Mouse (Mus musculus) common myeloid progenitor, adult 5-6 weeks (primary cell): Measurements from ENCODE around the gene Gm1673. TPM values are rescaled to one million over a fixed set of nuclear protein-coding genes. Genes with fewer than 3 reads are reported as not detected.
"Not testable (repeated sequence)": the region's sequence is repeated elsewhere in the genome, so short reads cannot be mapped to it uniquely, and the experiment has no call there.

Source experiments
- ATAC-seq: replicated peaks from 2 replicates; pipeline ENCODE4 v1.8.0; 2016; ENCODE audit warnings: low read depth, mild to moderate bottlenecking, moderate TSS enrichment, inconsistent platforms; ENCODE audit not compliant: poor library complexity, severe bottlenecking
- total RNA-seq: library from RNA; stranded (forward); fragments of 200-1000, 187-1606 nt; gene quantifications from 2 replicates; pipeline ENCODE4 v1.2.3, GENCODE M21; 2017

Gm1673 gene
- 3.2 TPM in 1 of 2 replicates, not detected in the other for total RNA-seq

GRCm38 (mm10) chr5:33983309-33984121 is at the start of gene Gm1673:
Gene Gm1673 (plus strand): TSS chr5:33983433.
- ATAC-seq: peak; percentile 64

- no peak for ATAC-seq
These were observed 49.2 kb upstream of the Gm1673 start for GRCm38 (mm10) chr5:33934081-33934480.

- no peak for ATAC-seq
These were observed 48.4 kb upstream of the Gm1673 start for GRCm38 (mm10) chr5:33934877-33935276.

- ATAC-seq: no peak
These were observed 47.5 kb upstream of the Gm1673 start for GRCm38 (mm10) chr5:33935700-33936111.

GRCm38 (mm10) chr5:33936120-33936707 is 47.0 kb upstream of the Gm1673 start, which contains the start of gene Nelfa:
Gene Nelfa (minus strand): TSS chr5:33936413.
- ATAC-seq: peak; percentile 95

- ATAC-seq: no peak
These were observed 46.0 kb upstream of the Gm1673 start for GRCm38 (mm10) chr5:33937230-33937629.

GRCm38 (mm10) chr5:33938448-33938847 is 44.8 kb upstream of the Gm1673 start:
- ATAC-seq: 0 out of 2 replicates have a peak, but pooled peaks have one; percentile 33

- ATAC-seq: not testable (repeated sequence)
These were observed 36.2 kb upstream of the Gm1673 start for GRCm38 (mm10) chr5:33947035-33947434.

GRCm38 (mm10) chr5:33948314-33948713 is 34.9 kb upstream of the Gm1673 start:
- no peak for ATAC-seq

- ATAC-seq: no peak
These were observed 29.6 kb upstream of the Gm1673 start for GRCm38 (mm10) chr5:33953471-33954185.

- ATAC-seq: peak; percentile 79
These were observed 28.9 kb upstream of the Gm1673 start for GRCm38 (mm10) chr5:33954354-33954753.

- ATAC-seq: no peak
These were observed 27.4 kb upstream of the Gm1673 start for GRCm38 (mm10) chr5:33955868-33956267.

- no peak for ATAC-seq
These were observed 23.9 kb upstream of the Gm1673 start for GRCm38 (mm10) chr5:33959382-33959781.

- no peak for ATAC-seq
These were observed 8.5 kb upstream of the Gm1673 start for GRCm38 (mm10) chr5:33974736-33975135.

- ATAC-seq: no peak
These were observed 7.0 kb upstream of the Gm1673 start for GRCm38 (mm10) chr5:33976267-33976666.

GRCm38 (mm10) chr5:33982731-33983259 is 438 bp upstream of the Gm1673 start:
- peak; percentile 38; the same call in 1 of the 2 replicates for ATAC-seq

GRCm38 (mm10) chr5:33994671-33995625 is 11.7 kb downstream of the Gm1673 start:
- no peak for ATAC-seq

- peak; percentile 60 for ATAC-seq
These were observed 12.8 kb downstream of the Gm1673 start, which contains the start of gene Nat8l for GRCm38 (mm10) chr5:33995843-33996693. Gene Nat8l (plus strand): TSS chr5:33995984.
